ENCODE assay signal across 26 mouse cellular contexts in genomic region chr3:144550659-144551058, GRCm38 (mm10). TPM values are rescaled to one million over a fixed set of nuclear protein-coding genes. Genes with fewer than 3 reads are reported as not detected.
DNase-seq lines count a peak whose midpoint lies in the region; ATAC-seq and TF ChIP-seq lines count a peak whose summit lies in the region.
"Had no signal": no experiment of that assay in that cellular context is flagged by ENCODE, and none has a peak within 500 bp of the region (broad histone marks: within the 10 kb centered on the region; RNA-seq: fewer than 3 reads in every experiment).

No protein-coding gene starts in this region.

- H3K4me1 ChIP-seq in forebrain, embryonic 14.5 days (ENCODE audit: control insufficient read depth, insufficient read depth, low read length), result peaks cover 34% of the 10 kb centered on the region
- peaks cover 47% of the 10 kb centered on the region for H3K4me1 ChIP-seq in forebrain, embryonic 10.5 days
- peaks cover 19% of the 10 kb centered on the region for H3K4me1 ChIP-seq in intestine, embryonic 14.5 days (replicated peaks; ENCODE audit: control insufficient read depth, insufficient read depth, low read length)
- peaks cover 18% of the 10 kb centered on the region; the same call in 1 of the 2 replicates for H3K4me1 ChIP-seq in intestine, embryonic 16.5 days (ENCODE audit: control insufficient read depth, insufficient read depth, low read length)
- peaks cover 57% of the 10 kb centered on the region for H3K4me1 ChIP-seq in forebrain, embryonic 15.5 days

- no peaks in the 10 kb centered on the region for H3K27me3 ChIP-seq in forebrain, embryonic 14.5 days (replicated peaks; ENCODE audit: control insufficient read depth, insufficient read depth, low read length)
- no peaks in the 10 kb centered on the region for H3K27me3 ChIP-seq in forebrain, embryonic 10.5 days (ENCODE audit: poor library complexity, severe bottlenecking)
- no peaks in the 10 kb centered on the region for H3K27me3 ChIP-seq in intestine, embryonic 14.5 days (replicated peaks; ENCODE audit: control insufficient read depth, insufficient read depth, low read length)
- no peaks in the 10 kb centered on the region for H3K27me3 ChIP-seq in intestine, embryonic 16.5 days (replicated peaks; ENCODE audit: control insufficient read depth, insufficient read depth, low read length)
- H3K27me3 ChIP-seq in forebrain, embryonic 15.5 days, result no peaks in the 10 kb centered on the region
- H3K27me3 ChIP-seq: embryonic facial prominence, embryonic 13.5 days; hindbrain, embryonic 13.5 days had no signal

- TF ChIP-seq POLR2A in brain, embryonic 14.5 days (IDR thresholded peaks at IDR 0.05; ENCODE audit: borderline replicate concordance, extremely low read depth, insufficient read depth, insufficient read length, poor library complexity, severe bottlenecking), result no peak

- H3K27ac ChIP-seq in forebrain, embryonic 14.5 days (ENCODE audit: low read depth, low read length), result no peak overlapping the region
- H3K27ac ChIP-seq in forebrain, embryonic 10.5 days, result no peak overlapping the region
- H3K27ac ChIP-seq in intestine, embryonic 14.5 days (ENCODE audit: low read depth), result no peak overlapping the region
- H3K27ac ChIP-seq in intestine, embryonic 16.5 days (ENCODE audit: low read length), result no peak overlapping the region
- 0 out of 2 replicates have a peak overlapping the region, but pooled peaks have one; percentile 25 for H3K27ac ChIP-seq in forebrain, embryonic 15.5 days (replicated peaks)
- H3K27ac ChIP-seq: embryonic facial prominence, embryonic 10.5 days; hindbrain, embryonic 10.5 days; hindbrain, embryonic 13.5 days had no signal

- no peaks in the 10 kb centered on the region for H3K9me3 ChIP-seq in forebrain, embryonic 14.5 days (replicated peaks; ENCODE audit: control insufficient read depth, low read length)
- no peaks in the 10 kb centered on the region for H3K9me3 ChIP-seq in forebrain, embryonic 10.5 days
- H3K9me3 ChIP-seq in intestine, embryonic 14.5 days (ENCODE audit: control insufficient read depth, low read length), result no peaks in the 10 kb centered on the region
- H3K9me3 ChIP-seq in intestine, embryonic 16.5 days (ENCODE audit: control insufficient read depth, low read length), result no peaks in the 10 kb centered on the region
- H3K9me3 ChIP-seq in forebrain, embryonic 15.5 days, result no peaks in the 10 kb centered on the region
- H3K9me3 ChIP-seq: embryonic facial prominence, embryonic 10.5 days; embryonic facial prominence, embryonic 13.5 days; hindbrain, embryonic 10.5 days; hindbrain, embryonic 13.5 days had no signal

- no peak overlapping the region for H3K4me2 ChIP-seq in forebrain, embryonic 14.5 days (ENCODE audit: low read length)
- H3K4me2 ChIP-seq in intestine, embryonic 14.5 days (ENCODE audit: low read length), result no peak overlapping the region
- no peak overlapping the region for H3K4me2 ChIP-seq in intestine, embryonic 16.5 days (ENCODE audit: low read depth, low read length)
- H3K4me2 ChIP-seq in forebrain, embryonic 15.5 days (replicated peaks), result no peak overlapping the region
- H3K4me2 ChIP-seq: embryonic facial prominence, embryonic 13.5 days; heart, embryonic 11.5 days; hindbrain, embryonic 13.5 days had no signal

- peak; percentile 62 for DNase-seq in forebrain, embryonic 14.5 days (ENCODE audit: low spot score)
- no peak for DNase-seq in forebrain, embryonic 10.5 days (ENCODE audit: extremely low spot score, low spot score)
- DNase-seq in intestine, embryonic 14.5 days (ENCODE audit: low spot score), result peak; percentile 13
- DNase-seq in brain, embryonic 14.5 days (ENCODE audit: low read depth), result peak; percentile 72
- no peak for DNase-seq in layer of hippocampus, postnatal 14 days (ENCODE audit: low spot score in 2 of 2)
- DNase-seq: adrenal gland, adult 2 months; adrenal gland, postnatal 14 days; cerebellum, adult 11-12 months; cerebellum, adult 8-10 months; cerebellum, postnatal 10 days; cerebellum, postnatal 36 days; embryo, embryonic 11 days; gastrocnemius, postnatal 36 days; heart, postnatal 36 days; kidney, adult 2 months had no signal

- TF ChIP-seq CTCF in brain, embryonic 14.5 days (IDR thresholded peaks at IDR 0.05; ENCODE audit: borderline replicate concordance, extremely low read depth, insufficient read depth, insufficient read length), result no peak

- no peak overlapping the region for H3K9ac ChIP-seq in forebrain, embryonic 14.5 days (ENCODE audit: low read length)
- H3K9ac ChIP-seq in intestine, embryonic 14.5 days (ENCODE audit: low read length), result no peak overlapping the region
- no peak overlapping the region for H3K9ac ChIP-seq in intestine, embryonic 16.5 days (ENCODE audit: low read depth, low read length)
- H3K9ac ChIP-seq in forebrain, embryonic 15.5 days (replicated peaks), result no peak overlapping the region
- H3K9ac ChIP-seq: embryonic facial prominence, embryonic 13.5 days; hindbrain, embryonic 13.5 days had no signal

- no peaks in the 10 kb centered on the region for H3K36me3 ChIP-seq in forebrain, embryonic 14.5 days (ENCODE audit: control insufficient read depth, insufficient read depth, low read length)
- H3K36me3 ChIP-seq in forebrain, embryonic 10.5 days (replicated peaks), result no peaks in the 10 kb centered on the region
- no peaks in the 10 kb centered on the region for H3K36me3 ChIP-seq in intestine, embryonic 14.5 days (ENCODE audit: control insufficient read depth, insufficient read depth, low read length)
- H3K36me3 ChIP-seq in intestine, embryonic 16.5 days (ENCODE audit: control insufficient read depth, insufficient read depth, low read length), result no peaks in the 10 kb centered on the region
- H3K36me3 ChIP-seq in forebrain, embryonic 15.5 days, result no peaks in the 10 kb centered on the region
- H3K36me3 ChIP-seq: embryonic facial prominence, embryonic 10.5 days; embryonic facial prominence, embryonic 13.5 days; hindbrain, embryonic 10.5 days; hindbrain, embryonic 13.5 days had no signal

- 48% methylated on average over 5 of the region's 5 CpGs for WGBS in forebrain, embryonic 14.5 days
- WGBS in forebrain, embryonic 10.5 days, result 93% methylated on average over 5 of the region's 5 CpGs
- 83% methylated on average over 5 of the region's 5 CpGs for whole genome bisulfite sequencing in intestine, embryonic 14.5 days
- 85% methylated on average over 5 of the region's 5 CpGs for WGBS in intestine, embryonic 16.5 days
- 40% methylated on average over 5 of the region's 5 CpGs for WGBS in forebrain, embryonic 15.5 days

- H3K4me3 ChIP-seq in forebrain, embryonic 14.5 days (ENCODE audit: low read depth, low read length), result no peak overlapping the region
- H3K4me3 ChIP-seq in forebrain, embryonic 10.5 days, result no peak overlapping the region
- H3K4me3 ChIP-seq in intestine, embryonic 14.5 days (ENCODE audit: low read depth, low read length), result no peak overlapping the region
- no peak overlapping the region for H3K4me3 ChIP-seq in intestine, embryonic 16.5 days (ENCODE audit: low read length)
- H3K4me3 ChIP-seq in forebrain, embryonic 15.5 days, result no peak overlapping the region
- H3K4me3 ChIP-seq: embryonic facial prominence, embryonic 10.5 days; embryonic facial prominence, embryonic 13.5 days; erythroblast, embryonic 14.5 days; hindbrain, embryonic 10.5 days; hindbrain, embryonic 13.5 days had no signal

- ATAC-seq in forebrain, embryonic 14.5 days, result peak; percentile 45; the same call in 1 of the 2 replicates
- no peak for ATAC-seq in intestine, embryonic 14.5 days (replicated peaks; ENCODE audit: low FRiP score, low TSS enrichment, low read depth)
- no peak for ATAC-seq in intestine, embryonic 16.5 days
- ATAC-seq in forebrain, embryonic 15.5 days (replicated peaks), result no peak
- ATAC-seq: CD4-positive, CD25-positive, alpha-beta regulatory T cell, adult 4 months; hindbrain, embryonic 16.5 days; intestine, postnatal 0 days had no signal

RNA-seq across cellular contexts. Expression of gene Hs2st1, which starts 19.3 kb away (rescaled TPM):
- 18.3 and 18.6 TPM in 2 replicates for polyA plus RNA-seq in forebrain, embryonic 14.5 days (2014; fragmentation: Nextera tagmentation; extraction: Ambion mirVana)
- 12.4 and 13.7 TPM in 2 replicates for polyA plus RNA-seq in forebrain, embryonic 10.5 days (2016; fragmentation: Nextera tagmentation; extraction: Ambion mirVana)
- polyA plus RNA-seq in intestine, embryonic 14.5 days (2014; fragmentation: Nextera tagmentation; extraction: Ambion mirVana), result 13.7 and 14.3 TPM in 2 replicates
- polyA plus RNA-seq in intestine, embryonic 16.5 days (2015; fragmentation: Nextera tagmentation; extraction: Ambion mirVana), result 6.2 and 6.4 TPM in 2 replicates
- polyA plus RNA-seq in brain, embryonic 14.5 days (2012; rRNA removed), result 27.3 and 30.9 TPM in 2 replicates
- polyA plus RNA-seq in forebrain, embryonic 15.5 days (2015; fragmentation: Nextera tagmentation; extraction: Ambion mirVana), result 19.7 and 21.5 TPM in 2 replicates
- total RNA-seq in layer of hippocampus, postnatal 14 days (2021), result 10 to 100 TPM; 45.1 to 45.9 TPM

RNA-seq across cellular contexts. Expression of gene Selenof, which starts 19.4 kb away (rescaled TPM):
- polyA plus RNA-seq in forebrain, embryonic 14.5 days (2014; fragmentation: Nextera tagmentation; extraction: Ambion mirVana), result 518 and 577 TPM in 2 replicates
- polyA plus RNA-seq in forebrain, embryonic 10.5 days (2016; fragmentation: Nextera tagmentation; extraction: Ambion mirVana), result 480 and 492 TPM in 2 replicates
- 448 and 458 TPM in 2 replicates for polyA plus RNA-seq in intestine, embryonic 14.5 days (2014; fragmentation: Nextera tagmentation; extraction: Ambion mirVana)
- polyA plus RNA-seq in intestine, embryonic 16.5 days (2015; fragmentation: Nextera tagmentation; extraction: Ambion mirVana), result 597 and 626 TPM in 2 replicates
- polyA plus RNA-seq in brain, embryonic 14.5 days (2012; rRNA removed), result 254 and 296 TPM in 2 replicates
- 528 and 529 TPM in 2 replicates for polyA plus RNA-seq in forebrain, embryonic 15.5 days (2015; fragmentation: Nextera tagmentation; extraction: Ambion mirVana)
- total RNA-seq in layer of hippocampus, postnatal 14 days (2021), result 100 to 1,000 TPM; 296 to 301 TPM

Comparison
In these comparisons a context has a peak if more than half of its experiments do, and no peak if none do; other contexts are left out.
1. DNase-seq: peak in forebrain, embryonic 14.5 days (single experiment), intestine, embryonic 14.5 days (single experiment) and brain, embryonic 14.5 days (single experiment); none in forebrain, embryonic 10.5 days (single experiment) and layer of hippocampus, postnatal 14 days (0 of 2).